Mouse (Mus musculus): ENCODE measurements at regions not wholly inside any gene's neighbourhood (a gene's known extent, or its start where the extent isn't known, plus 50 kb on each side); places are given as distances from the start of the nearest gene placed in this dataset.

GRCm38 (mm10) chr15:28081147-28081546, 55.5 kb upstream of the Trio start:
- no peak for ATAC-seq (ENCODE audit: low TSS enrichment)

GRCm38 (mm10) chr15:28082411-28082810, 56.8 kb upstream of the Trio start:
- no peak for ATAC-seq (ENCODE audit: low TSS enrichment)

GRCm38 (mm10) chr15:28105956-28106355, 80.3 kb upstream of the Trio start:
- no peak for ATAC-seq (ENCODE audit: low TSS enrichment)

GRCm38 (mm10) chr15:28109916-28110315, 84.3 kb upstream of the Trio start:
- ATAC-seq (ENCODE audit: low TSS enrichment) = peak; percentile 99

GRCm38 (mm10) chr15:28113491-28113890, 87.8 kb upstream of the Trio start:
- ATAC-seq (ENCODE audit: low TSS enrichment) = no peak

- ATAC-seq (ENCODE audit: low TSS enrichment) = no peak
These were observed 88.6 kb upstream of the Trio start for GRCm38 (mm10) chr15:28114180-28114747.

GRCm38 (mm10) chr15:28126846-28127245, 76.7 kb upstream of the Dnah5 start:
- ATAC-seq (ENCODE audit: low TSS enrichment) = no peak

GRCm38 (mm10) chr15:28129536-28129935, 74.0 kb upstream of the Dnah5 start:
- ATAC-seq (ENCODE audit: low TSS enrichment) = no peak

GRCm38 (mm10) chr15:28131546-28131945, 72.0 kb upstream of the Dnah5 start:
- no peak for ATAC-seq (ENCODE audit: low TSS enrichment)

GRCm38 (mm10) chr15:28133171-28133810, 70.3 kb upstream of the Dnah5 start:
- ATAC-seq (ENCODE audit: low TSS enrichment) = no peak; the same call in 1 of the 2 replicates

- no peak for ATAC-seq (ENCODE audit: low TSS enrichment)
These were observed 69.3 kb upstream of the Dnah5 start for GRCm38 (mm10) chr15:28134206-28134605.

- ATAC-seq (ENCODE audit: low TSS enrichment) = 0 out of 2 replicates have a peak, but pooled peaks have one; percentile 23
These were observed 64.7 kb upstream of the Dnah5 start for GRCm38 (mm10) chr15:28138806-28139205.

GRCm38 (mm10) chr15:28140301-28140700, 63.3 kb upstream of the Dnah5 start:
- no peak for ATAC-seq (ENCODE audit: low TSS enrichment)

GRCm38 (mm10) chr15:28141345-28141744, 62.2 kb upstream of the Dnah5 start:
- ATAC-seq (ENCODE audit: low TSS enrichment) = no peak

GRCm38 (mm10) chr15:28144217-28144616, 59.3 kb upstream of the Dnah5 start:
- ATAC-seq (ENCODE audit: low TSS enrichment) = no peak

GRCm38 (mm10) chr15:28144846-28145245, 58.7 kb upstream of the Dnah5 start:
- ATAC-seq (ENCODE audit: low TSS enrichment) = no peak

GRCm38 (mm10) chr15:28151678-28152077, 51.9 kb upstream of the Dnah5 start:
- ATAC-seq (ENCODE audit: low TSS enrichment) = no peak

All from frontal cortex, adult (tissue).